Mouse (Mus musculus) megakaryocyte, embryonic 14.5 days (primary cell): ENCODE measurements around the gene Gm20388.

Experiments
- FLI1 ChIP-seq: IDR thresholded peaks from 2 replicates; pipeline ENCODE4 v1.6.1; 2012; ENCODE audit warnings: low read length, inconsistent platforms, mixed read lengths
- GATA1 ChIP-seq: IDR thresholded peaks from 3 replicates; pipeline ENCODE4 v1.6.1; 2012; ENCODE audit warnings: mixed read lengths, low read length, inconsistent platforms, borderline replicate concordance

- TF ChIP-seq GATA1 (no peak), FLI1 (no peak)
Observed at GRCm38 (mm10) chr8:122461473-122462148, 2551.0 kb downstream of the Gm20388 start.
